Mouse (Mus musculus) forebrain, postnatal 0 days (tissue): ENCODE data around the gene Trappc12. TPM values are rescaled to one million over a fixed set of nuclear protein-coding genes. Genes with fewer than 3 reads are reported as not detected.
A peak's percentile ranks its signal among the peaks of the same experiment; 100 is the strongest.

Source experiments
- ATAC-seq: fragments of 200-750 bp; cut with Nextera tagmentation; 2 replicates; pipeline ENCODE4 v1.8.0; 2017; ENCODE audit warnings: mild to moderate bottlenecking, moderate library complexity
- DNase-seq: peaks from one replicate; pipeline ENCODE4 v3.0.0-alpha.2; 2015
- H3K27ac ChIP-seq: fragments of 300-500 bp; sonication (generic); 2 replicates; pipeline ENCODE4 v1.5.1; 2014; ENCODE audit warnings: low read depth, mild to moderate bottlenecking, antibody characterized with exemption, low read length, moderate library complexity, mixed read lengths
- H3K27me3 ChIP-seq: fragments of 300-500 bp; sonication (generic); 2 replicates; pipeline ENCODE4 v1.6.1; 2014; ENCODE audit warnings: mild to moderate bottlenecking, low read length, mixed read lengths; ENCODE audit not compliant: insufficient read depth
- H3K36me3 ChIP-seq: fragments of 300-500 bp; sonication (generic); 2 replicates; pipeline ENCODE4 v1.6.1; 2014; ENCODE audit warnings: mild to moderate bottlenecking, moderate library complexity; ENCODE audit not compliant: insufficient read depth
- H3K4me1 ChIP-seq: fragments of 300-500 bp; sonication (generic); 2 replicates; pipeline ENCODE4 v1.6.1; 2014; ENCODE audit warnings: antibody characterized with exemption; ENCODE audit not compliant: insufficient read depth
- H3K4me2 ChIP-seq: fragments of 300-500 bp; sonication (generic); 2 replicates; pipeline ENCODE4 v1.6.1; 2014; ENCODE audit warnings: low read depth, mild to moderate bottlenecking, moderate library complexity
- H3K4me3 ChIP-seq: fragments of 300-500 bp; sonication (generic); 2 replicates; pipeline ENCODE4 v1.5.1; 2014; ENCODE audit warnings: low read depth, low read length, mixed read lengths
- H3K9ac ChIP-seq: fragments of 300-500 bp; sonication (generic); 2 replicates; pipeline ENCODE4 v1.6.1; 2014; ENCODE audit warnings: mild to moderate bottlenecking
- H3K9me3 ChIP-seq: fragments of 300-500 bp; sonication (generic); 2 replicates; pipeline ENCODE4 v1.6.1; 2016; ENCODE audit warnings: low read length
- CTCF ChIP-seq: sonication (generic); IDR thresholded peaks from 2 replicates; pipeline ENCODE4 v1.5.1; 2016; ENCODE audit warnings: antibody characterized with exemption, control low read depth, low read depth
- WGBS: fragments of 180-500 bp; shearing (Covaris S2); extraction: QIAGEN DNeasy Blood & Tissue Kit; methylation state at CpG from one replicate; pipeline ENCODE4 v1.1.7; 2014; 5-methylcytosine and 5-hydroxymethylcytosine counted together
- polyA plus RNA-seq: library from polyadenylated mRNA; unstranded; fragments of >200 nt; fragmentation: Nextera tagmentation; extraction: Ambion mirVana; gene quantifications from 2 replicates; pipeline ENCODE4 v1.2.1, GENCODE M21; 2015
- total RNA-seq: library from RNA; depleted of rRNA; stranded (reverse); fragments of >200 nt; gene quantifications from 2 replicates; pipeline ENCODE4 v1.2.3, GENCODE M21; 2014

Gene Trappc12
- total and polyA plus RNA-seq, 2 experiments from 2014 or later, result 37.8 to 55.6 TPM

- Histone ChIP-seq H3K9me3 (no peaks in the 10 kb centered on the region), H3K4me3 (no peak overlapping the region), H3K27me3 (no peaks in the 10 kb centered on the region), H3K36me3 (peaks cover 36% of the 10 kb centered on the region), H3K4me1 (no peaks in the 10 kb centered on the region), H3K9ac (no peak overlapping the region), H3K4me2 (no peak overlapping the region), H3K27ac (peak overlapping the region; percentile 40)
- DNase-seq, result peak; percentile 39
- no peak for TF ChIP-seq CTCF
- 65% methylated on average over 22 of the region's 22 CpGs for WGBS
- peak; percentile 62 for ATAC-seq
Measured at GRCm38 (mm10) chr12:28710566-28711185, 39.6 kb downstream of the Trappc12 start.

- no peaks in the 10 kb centered on the region for H3K27me3 ChIP-seq
- H3K27ac ChIP-seq, result no peak overlapping the region
- ATAC-seq, result no peak
- no peak overlapping the region for H3K9ac ChIP-seq
- no peaks in the 10 kb centered on the region for H3K4me1 ChIP-seq
- no peak for DNase-seq
- no peaks in the 10 kb centered on the region for H3K9me3 ChIP-seq
- WGBS, result 89% methylated on average over 4 of the region's 4 CpGs
- peaks cover 33% of the 10 kb centered on the region for H3K36me3 ChIP-seq
- no peak overlapping the region for H3K4me2 ChIP-seq
- no peak for TF ChIP-seq CTCF
- no peak overlapping the region for H3K4me3 ChIP-seq
Measured at GRCm38 (mm10) chr12:28708154-28708553, 42.1 kb downstream of the Trappc12 start.

- no peaks in the 10 kb centered on the region for H3K27me3 ChIP-seq
- H3K4me1 ChIP-seq, result peaks cover 14% of the 10 kb centered on the region
- no peak overlapping the region for H3K4me2 ChIP-seq
- no peak for ATAC-seq
- H3K27ac ChIP-seq, result no peak overlapping the region; the same call in 1 of the 2 replicates
- H3K9ac ChIP-seq, result no peak overlapping the region
- no peak for TF ChIP-seq CTCF
- H3K9me3 ChIP-seq, result no peaks in the 10 kb centered on the region
- H3K36me3 ChIP-seq, result peaks cover 14% of the 10 kb centered on the region
- 92% methylated on average over 6 of the region's 6 CpGs for WGBS
- no peak overlapping the region for H3K4me3 ChIP-seq
- no peak for DNase-seq
Measured at GRCm38 (mm10) chr12:28705204-28705603, 45.1 kb downstream of the Trappc12 start.

- no peak for DNase-seq
- H3K9ac ChIP-seq, result no peak overlapping the region
- peaks cover 18% of the 10 kb centered on the region for H3K4me1 ChIP-seq
- no peak overlapping the region for H3K27ac ChIP-seq
- 20% methylated on average over 12 of the region's 12 CpGs for WGBS
- TF ChIP-seq CTCF, result peak; percentile 28; the same call in 1 of the 2 replicates
- no peak for ATAC-seq
- H3K27me3 ChIP-seq, result no peaks in the 10 kb centered on the region
- no peak overlapping the region for H3K4me2 ChIP-seq
- no peak overlapping the region for H3K4me3 ChIP-seq
- H3K36me3 ChIP-seq, result peaks cover 6% of the 10 kb centered on the region
- no peaks in the 10 kb centered on the region for H3K9me3 ChIP-seq
Measured at GRCm38 (mm10) chr12:28704381-28704780, 45.9 kb downstream of the Trappc12 start.

- Histone ChIP-seq H3K4me1 (peaks cover 18% of the 10 kb centered on the region), H3K27ac (peak overlapping the region; percentile 90), H3K9ac (no peak overlapping the region), H3K9me3 (no peaks in the 10 kb centered on the region), H3K27me3 (no peaks in the 10 kb centered on the region), H3K36me3 (peaks cover 7% of the 10 kb centered on the region; the same call in 1 of the 2 replicates), H3K4me2 (no peak overlapping the region), H3K4me3 (no peak overlapping the region)
- ATAC-seq (peak; percentile 7), DNase-seq (peak; percentile 47)
- TF ChIP-seq CTCF, result 0 out of 2 replicates have a peak, but pooled peaks have one; percentile 20
- 58% methylated on average over 11 of the region's 11 CpGs for WGBS
Measured at GRCm38 (mm10) chr12:28701302-28701701, 49.0 kb downstream of the Trappc12 start.

GRCm38 (mm10) chr12:28700561-28701025, 49.7 kb downstream of the Trappc12 start:
- Histone ChIP-seq H3K27ac (peak overlapping the region; percentile 90), H3K9me3 (no peaks in the 10 kb centered on the region), H3K9ac (no peak overlapping the region), H3K4me2 (no peak overlapping the region), H3K27me3 (no peaks in the 10 kb centered on the region), H3K4me1 (peaks cover 18% of the 10 kb centered on the region), H3K4me3 (no peak overlapping the region), H3K36me3 (peaks cover 7% of the 10 kb centered on the region; the same call in 1 of the 2 replicates)
- DNase-seq, result peak; percentile 79
- ATAC-seq, result peak; percentile 77
- WGBS, result 32% methylated on average over 19 of the region's 19 CpGs
- no peak for TF ChIP-seq CTCF

GRCm38 (mm10) chr12:28700101-28700511, 50.2 kb downstream of the Trappc12 start:
- Histone ChIP-seq H3K4me1 (peaks cover 18% of the 10 kb centered on the region), H3K9me3 (no peaks in the 10 kb centered on the region), H3K4me3 (no peak overlapping the region), H3K36me3 (peaks cover 7% of the 10 kb centered on the region; the same call in 1 of the 2 replicates), H3K4me2 (no peak overlapping the region), H3K27ac (peak overlapping the region; percentile 90), H3K27me3 (no peaks in the 10 kb centered on the region), H3K9ac (0 out of 2 replicates have a peak overlapping the region, but pooled peaks have one; percentile 29)
- WGBS, result 15% methylated on average over 3 of the region's 3 CpGs
- no peak for TF ChIP-seq CTCF
- DNase-seq, result no peak
- peak; percentile 19 for ATAC-seq
